Mouse (Mus musculus) intestine, embryonic 15.5 days (tissue): Measurements from ENCODE around the gene Hephl1. TPM values are rescaled to one million over a fixed set of nuclear protein-coding genes. Genes with fewer than 3 reads are reported as not detected.
A peak's percentile ranks its signal among the peaks of the same experiment; 100 is the strongest.

Source experiments
- ATAC-seq: fragments of 200-750 bp; cut with Nextera tagmentation; 2 replicates; pipeline ENCODE4 v1.8.0; 2017; ENCODE audit warnings: moderate TSS enrichment, moderate library complexity
- H3K27ac ChIP-seq: fragments of 300-500 bp; sonication (generic); 2 replicates; pipeline ENCODE4 v1.5.1; 2015; ENCODE audit warnings: mild to moderate bottlenecking, inconsistent platforms
- H3K27me3 ChIP-seq: fragments of 300-500 bp; sonication (generic); replicated peaks from 2 replicates; pipeline ENCODE4 v1.6.1; 2015; ENCODE audit warnings: inconsistent platforms
- H3K36me3 ChIP-seq: fragments of 300-500 bp; sonication (generic); 2 replicates; pipeline ENCODE4 v1.6.1; 2015; ENCODE audit warnings: inconsistent platforms
- H3K4me1 ChIP-seq: fragments of 300-500 bp; sonication (generic); replicated peaks from 2 replicates; pipeline ENCODE4 v1.6.1; 2015; ENCODE audit warnings: inconsistent platforms
- H3K4me2 ChIP-seq: fragments of 300-500 bp; sonication (generic); replicated peaks from 2 replicates; pipeline ENCODE4 v1.6.1; 2015; ENCODE audit warnings: mild to moderate bottlenecking, inconsistent platforms
- H3K4me3 ChIP-seq: fragments of 300-500 bp; sonication (generic); replicated peaks from 2 replicates; pipeline ENCODE4 v1.5.1; 2015; ENCODE audit warnings: inconsistent platforms
- H3K9ac ChIP-seq: fragments of 300-500 bp; sonication (generic); 2 replicates; pipeline ENCODE4 v1.6.1; 2015; ENCODE audit warnings: inconsistent platforms
- H3K9me3 ChIP-seq: fragments of 300-500 bp; sonication (generic); 2 replicates; pipeline ENCODE4 v1.6.1; 2016; ENCODE audit warnings: inconsistent platforms
- WGBS: fragments of 180-500 bp; shearing (Covaris S2); methylation state at CpG from one replicate; pipeline ENCODE4 v1.1.7; 2015; 5-methylcytosine and 5-hydroxymethylcytosine counted together
- polyA plus RNA-seq: library from polyadenylated mRNA; unstranded; fragments of >200 nt; fragmentation: Nextera tagmentation; extraction: Ambion mirVana; gene quantifications from 2 replicates; pipeline ENCODE4 v1.2.1, GENCODE M21; 2015

The Hephl1 gene
- polyA plus RNA-seq, 1 experiment from 2014 or later: not detected

DNA sequence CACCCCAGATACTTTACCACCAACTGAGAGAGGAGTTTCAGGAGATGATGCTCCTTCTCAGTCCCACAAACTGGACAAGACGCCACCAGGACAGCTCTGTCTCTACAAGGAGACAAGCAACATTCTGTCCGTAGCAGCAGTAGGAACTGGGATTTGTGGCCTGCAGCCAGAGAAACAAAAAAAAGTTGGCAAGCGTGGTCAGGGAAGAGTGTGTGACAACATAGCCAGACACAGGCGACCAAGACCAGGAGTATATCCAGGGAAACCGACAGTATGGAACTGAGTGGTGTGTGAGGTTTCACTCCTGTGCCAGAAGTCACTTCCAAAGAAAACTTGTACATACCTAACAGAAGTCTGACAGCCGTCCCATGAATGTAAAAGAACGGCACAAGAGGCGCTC, 81.1 kb downstream of the Hephl1 start:
- ATAC-seq: no peak

DNA sequence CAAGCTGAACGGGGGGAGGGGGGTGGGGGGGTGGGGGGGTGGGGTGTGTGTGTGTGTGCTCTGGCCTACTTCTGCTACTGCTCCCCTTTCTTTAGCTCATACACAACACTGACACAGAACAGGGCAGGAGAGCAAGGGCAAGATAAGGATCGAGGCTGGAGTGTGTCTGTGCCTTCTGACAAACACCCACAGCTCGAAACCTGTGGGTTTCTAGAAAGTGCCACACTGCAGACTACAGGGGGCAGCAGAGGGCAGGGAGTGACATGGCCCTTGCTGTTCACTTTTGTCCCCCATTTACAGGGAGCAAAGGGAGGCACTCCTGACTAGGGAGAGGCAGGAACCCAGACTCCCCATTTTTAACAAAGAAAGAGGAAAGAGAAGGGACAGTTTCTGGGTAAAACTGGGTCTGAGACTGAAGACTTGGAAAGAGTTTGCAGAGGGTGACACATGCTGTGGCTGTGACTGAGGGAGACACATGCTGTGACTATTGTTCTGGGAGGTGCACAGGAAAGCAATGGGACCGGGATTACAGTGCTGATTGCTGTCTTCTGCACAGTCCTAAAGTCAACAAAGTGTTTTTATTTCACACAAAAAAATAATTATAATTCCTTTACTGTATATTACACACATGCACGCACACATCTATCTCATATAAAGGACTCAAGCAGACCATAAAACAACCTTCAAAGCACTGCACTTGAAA, 82.7 kb downstream of the Hephl1 start:
- ATAC-seq: peak; percentile 55; the same call in 1 of the 2 replicates
- no peak overlapping the region for H3K4me2 ChIP-seq
- WGBS: 49% methylated on average over 5 of the region's 5 CpGs
- no peaks in the 10 kb centered on the region for H3K9me3 ChIP-seq
- H3K36me3 ChIP-seq: no peaks in the 10 kb centered on the region
- no peak overlapping the region for H3K27ac ChIP-seq
- no peaks in the 10 kb centered on the region for H3K27me3 ChIP-seq
- no peak overlapping the region for H3K4me3 ChIP-seq
- H3K4me1 ChIP-seq: no peaks in the 10 kb centered on the region
- H3K9ac ChIP-seq: no peak overlapping the region

More for the DNA sequence above, 81.1 kb downstream of the Hephl1 start:
- H3K4me1 ChIP-seq: 0 out of 2 replicates have a peak, but pooled peaks cover 3% of the 10 kb centered on the region
- no peaks in the 10 kb centered on the region for H3K9me3 ChIP-seq
- H3K36me3 ChIP-seq: no peaks in the 10 kb centered on the region
- no peaks in the 10 kb centered on the region for H3K27me3 ChIP-seq
- no peak overlapping the region for H3K27ac ChIP-seq
- no peak overlapping the region for H3K4me3 ChIP-seq
- H3K9ac ChIP-seq: no peak overlapping the region
- H3K4me2 ChIP-seq: no peak overlapping the region
- WGBS: 60% methylated on average over 8 of the region's 8 CpGs

DNA sequence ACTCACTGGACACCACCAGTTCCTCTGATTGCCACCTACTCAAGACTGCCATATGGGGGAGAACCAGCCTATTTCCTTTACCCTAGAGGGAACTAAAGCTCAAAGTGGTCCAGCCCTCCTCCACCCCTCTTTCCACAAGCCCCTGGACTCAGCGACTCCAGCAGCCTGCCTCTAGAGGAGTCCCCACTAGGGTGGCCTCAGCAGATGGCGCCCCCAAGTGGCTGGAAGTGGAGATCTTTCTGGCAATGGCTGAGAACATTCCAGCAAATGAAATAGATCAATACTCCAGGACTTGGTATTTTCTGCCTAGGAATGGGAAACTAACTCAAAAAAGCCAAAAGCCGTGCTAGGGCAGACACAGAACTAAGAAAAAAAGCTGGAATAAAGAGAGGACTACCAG, 84.2 kb downstream of the Hephl1 start:
- ATAC-seq: no peak
- WGBS: 72% methylated on average over 3 of the region's 3 CpGs
- Histone ChIP-seq H3K36me3 (no peaks in the 10 kb centered on the region), H3K4me3 (no peak overlapping the region), H3K4me2 (no peak overlapping the region), H3K4me1 (no peaks in the 10 kb centered on the region), H3K9ac (no peak overlapping the region), H3K27me3 (no peaks in the 10 kb centered on the region), H3K9me3 (no peaks in the 10 kb centered on the region), H3K27ac (no peak overlapping the region)

DNA sequence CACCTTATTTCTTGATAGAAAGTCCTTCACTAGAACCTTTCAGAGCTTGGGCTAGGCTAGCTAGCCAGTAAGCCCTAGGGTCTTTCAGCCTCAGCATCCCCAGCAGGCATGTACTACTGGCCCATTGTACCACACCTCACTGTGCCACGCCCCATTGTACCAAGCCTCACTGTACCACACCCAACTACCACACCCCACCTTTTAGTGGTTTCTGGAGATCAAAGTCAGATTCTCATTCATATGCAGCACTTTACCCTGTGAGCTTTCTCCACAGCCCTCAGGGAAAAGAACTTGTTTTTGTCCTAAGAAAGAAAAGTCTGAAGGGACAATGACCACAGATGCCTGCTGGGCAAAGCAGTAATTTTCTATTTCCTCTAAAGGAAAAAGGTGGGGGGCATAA, 88.9 kb downstream of the Hephl1 start:
- H3K27ac ChIP-seq: no peak overlapping the region
- H3K4me2 ChIP-seq: no peak overlapping the region
- WGBS: 96% methylated on average over 1 of the region's 1 CpGs
- H3K4me3 ChIP-seq: no peak overlapping the region
- H3K27me3 ChIP-seq: no peaks in the 10 kb centered on the region
- H3K36me3 ChIP-seq: no peaks in the 10 kb centered on the region
- no peaks in the 10 kb centered on the region for H3K9me3 ChIP-seq
- 0 out of 2 replicates have a peak, but pooled peaks have one; percentile 31 for ATAC-seq
- no peak overlapping the region for H3K9ac ChIP-seq
- H3K4me1 ChIP-seq: no peaks in the 10 kb centered on the region

DNA sequence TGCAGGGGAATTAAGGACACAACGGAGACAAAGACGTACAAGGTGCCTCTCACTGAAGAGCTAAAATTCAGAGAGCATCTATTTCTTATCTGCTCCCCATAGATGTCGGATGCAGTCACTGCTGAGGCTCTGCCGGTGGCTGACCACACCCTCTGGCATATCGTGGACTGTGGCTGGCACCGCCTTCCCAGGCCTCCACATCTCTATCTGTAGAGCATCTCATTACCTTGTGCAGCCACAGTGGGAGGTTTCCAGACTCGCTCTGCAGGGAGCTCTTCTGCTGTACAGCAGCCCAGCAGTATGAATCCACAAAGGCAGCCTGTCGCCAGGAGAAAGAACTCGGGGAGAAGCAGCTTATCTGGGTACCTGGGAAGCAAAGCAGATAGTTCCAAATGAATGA, 90.8 kb downstream of the Hephl1 start:
- no peaks in the 10 kb centered on the region for H3K4me1 ChIP-seq
- H3K9ac ChIP-seq: no peak overlapping the region
- H3K4me2 ChIP-seq: no peak overlapping the region
- H3K36me3 ChIP-seq: no peaks in the 10 kb centered on the region
- 86% methylated on average over 9 of the region's 9 CpGs for WGBS
- no peaks in the 10 kb centered on the region for H3K9me3 ChIP-seq
- ATAC-seq: no peak
- no peaks in the 10 kb centered on the region for H3K27me3 ChIP-seq
- no peak overlapping the region for H3K27ac ChIP-seq
- no peak overlapping the region for H3K4me3 ChIP-seq

DNA sequence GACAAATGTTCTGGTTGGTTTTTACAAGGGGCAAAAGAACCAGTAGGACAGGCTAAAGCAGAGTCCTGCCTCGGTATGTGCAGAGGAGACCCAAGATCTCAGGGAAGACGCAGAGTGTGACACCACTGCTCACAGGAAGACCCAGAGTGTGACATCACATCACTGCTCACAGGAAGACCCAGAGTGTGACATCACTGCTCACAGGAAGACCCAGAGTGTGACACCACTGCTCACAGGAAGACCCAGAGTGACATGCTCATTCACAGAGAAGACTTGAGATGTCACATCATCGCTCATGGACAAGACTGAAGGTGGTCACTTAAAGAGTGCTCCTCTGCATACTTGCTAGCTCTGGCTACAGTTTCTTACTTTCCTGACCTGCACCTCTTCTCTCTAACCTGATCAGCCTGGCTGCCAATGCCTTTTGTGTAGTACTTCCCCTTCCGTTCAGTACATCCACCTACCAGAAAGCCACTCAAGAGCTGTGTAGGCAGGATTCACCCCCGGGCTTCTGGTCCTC, 91.3 kb downstream of the Hephl1 start:
- H3K4me3 ChIP-seq: no peak overlapping the region
- H3K4me1 ChIP-seq: no peaks in the 10 kb centered on the region
- H3K9me3 ChIP-seq: no peaks in the 10 kb centered on the region
- no peaks in the 10 kb centered on the region for H3K36me3 ChIP-seq
- no peak overlapping the region for H3K9ac ChIP-seq
- no peak overlapping the region for H3K4me2 ChIP-seq
- no peak for ATAC-seq
- no peaks in the 10 kb centered on the region for H3K27me3 ChIP-seq
- no peak overlapping the region for H3K27ac ChIP-seq
- 93% methylated on average over 5 of the region's 5 CpGs for WGBS

DNA sequence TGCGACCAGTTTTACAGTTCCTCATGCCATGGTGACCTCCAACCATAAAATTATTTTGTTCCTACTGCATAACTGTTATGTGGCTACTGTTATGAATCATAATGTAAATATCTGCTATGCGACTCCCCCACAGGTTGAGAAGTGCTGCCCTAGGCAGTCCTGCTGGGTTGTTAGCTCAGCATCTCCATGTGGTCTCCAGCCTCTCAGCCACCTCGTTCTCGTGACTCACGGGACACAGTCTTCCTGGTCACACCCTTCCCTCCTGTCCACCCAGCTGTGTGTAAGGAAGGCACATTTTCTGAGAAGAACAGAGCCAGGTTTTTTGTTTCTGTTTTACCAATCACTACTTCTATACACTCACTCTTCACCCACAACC, 93.2 kb downstream of the Hephl1 start:
- Histone ChIP-seq H3K27me3 (no peaks in the 10 kb centered on the region), H3K27ac (no peak overlapping the region), H3K4me1 (no peaks in the 10 kb centered on the region), H3K4me3 (no peak overlapping the region), H3K36me3 (no peaks in the 10 kb centered on the region), H3K9ac (no peak overlapping the region), H3K9me3 (no peaks in the 10 kb centered on the region), H3K4me2 (no peak overlapping the region)
- no peak for ATAC-seq
- WGBS: 65% methylated on average over 5 of the region's 5 CpGs

DNA sequence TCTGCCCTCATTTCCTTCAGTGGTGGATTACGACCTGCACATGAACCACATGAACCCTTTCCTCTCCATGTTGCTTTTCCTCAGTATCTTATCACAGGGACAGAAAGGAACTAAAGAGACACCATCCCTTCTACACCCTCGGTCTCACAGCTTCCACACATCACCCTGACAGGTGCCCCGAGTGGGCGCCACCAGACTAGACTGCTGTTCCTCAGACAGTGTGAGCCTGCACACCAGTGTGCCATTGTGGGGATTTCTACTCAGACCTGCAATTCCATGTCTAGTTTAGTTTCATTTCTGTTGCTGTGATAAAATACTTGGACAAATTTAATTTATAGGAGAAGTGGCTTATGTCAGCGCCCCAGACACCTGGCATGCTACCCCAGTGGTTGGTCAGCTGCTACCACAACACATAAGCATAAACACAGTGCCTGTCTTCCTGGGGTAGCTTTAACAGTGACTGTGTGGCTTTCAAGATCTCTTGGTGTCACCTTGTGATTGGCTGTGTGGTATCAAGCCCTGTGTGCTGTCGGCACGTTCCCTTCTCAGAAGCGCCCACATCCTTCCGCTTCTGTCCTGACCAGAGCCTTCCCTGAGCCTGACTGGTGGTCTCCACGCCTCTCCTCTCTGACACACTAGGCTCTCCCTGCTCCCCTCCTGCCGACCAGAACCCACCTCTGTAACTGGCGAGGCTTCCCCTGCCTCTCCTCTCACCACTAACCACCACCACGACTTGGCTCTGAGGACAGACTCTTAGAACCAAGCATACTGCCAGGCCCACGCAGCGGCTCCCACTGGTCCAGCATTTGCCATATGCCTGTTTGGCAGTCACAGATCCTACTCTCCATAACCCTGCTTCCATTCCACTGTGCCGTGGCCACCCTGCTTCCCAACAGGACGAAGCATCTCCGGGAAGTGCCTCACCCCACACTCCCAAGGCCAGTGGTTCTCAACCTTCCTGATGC, 93.8 kb downstream of the Hephl1 start:
- no peaks in the 10 kb centered on the region for H3K27me3 ChIP-seq
- ATAC-seq: no peak
- H3K27ac ChIP-seq: no peak overlapping the region
- no peaks in the 10 kb centered on the region for H3K9me3 ChIP-seq
- no peak overlapping the region for H3K4me2 ChIP-seq
- no peak overlapping the region for H3K9ac ChIP-seq
- H3K36me3 ChIP-seq: no peaks in the 10 kb centered on the region
- 80% methylated on average over 18 of the region's 18 CpGs for WGBS
- H3K4me1 ChIP-seq: no peaks in the 10 kb centered on the region
- H3K4me3 ChIP-seq: no peak overlapping the region

DNA sequence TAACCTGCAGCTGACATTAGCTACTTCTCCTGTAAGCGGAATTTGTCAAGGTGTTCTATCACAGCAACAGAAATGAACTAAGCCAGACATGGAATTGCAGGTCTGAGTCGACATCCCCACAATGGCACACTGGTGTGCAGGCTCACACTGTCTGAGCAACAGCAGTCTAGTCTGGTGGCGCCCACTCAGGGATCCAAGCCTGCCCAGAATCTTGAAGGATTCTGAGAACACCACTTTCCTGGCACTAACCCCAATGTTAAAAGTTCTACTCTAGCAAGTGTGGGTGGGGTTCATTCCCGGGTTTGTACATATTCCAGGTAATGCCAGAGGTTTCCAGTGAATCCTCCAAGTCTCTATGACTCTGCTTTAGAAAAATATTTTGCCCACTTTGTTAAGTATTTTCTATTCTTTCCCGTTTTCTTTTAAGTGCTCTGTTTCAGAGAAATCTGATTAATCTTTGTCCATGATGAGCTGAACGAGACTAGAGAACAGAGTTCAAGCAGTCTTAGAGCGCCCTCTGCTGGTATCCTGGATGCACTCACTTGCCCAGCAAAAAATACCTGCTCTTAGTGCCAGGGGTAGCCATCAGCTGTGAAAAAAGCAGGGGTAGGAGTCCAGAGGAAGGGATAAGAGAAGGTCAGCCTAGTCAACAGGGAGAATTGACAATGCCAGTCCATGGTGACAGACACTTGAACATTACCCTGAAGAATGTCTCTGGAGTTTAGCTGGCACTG, 96.5 kb downstream of the Hephl1 start:
- Histone ChIP-seq H3K9ac (no peak overlapping the region), H3K36me3 (no peaks in the 10 kb centered on the region), H3K4me2 (no peak overlapping the region), H3K27me3 (no peaks in the 10 kb centered on the region), H3K27ac (no peak overlapping the region), H3K4me3 (no peak overlapping the region), H3K9me3 (no peaks in the 10 kb centered on the region), H3K4me1 (no peaks in the 10 kb centered on the region)
- WGBS: 55% methylated on average over 7 of the region's 7 CpGs
- peak; percentile 50; the same call in 1 of the 2 replicates for ATAC-seq

DNA sequence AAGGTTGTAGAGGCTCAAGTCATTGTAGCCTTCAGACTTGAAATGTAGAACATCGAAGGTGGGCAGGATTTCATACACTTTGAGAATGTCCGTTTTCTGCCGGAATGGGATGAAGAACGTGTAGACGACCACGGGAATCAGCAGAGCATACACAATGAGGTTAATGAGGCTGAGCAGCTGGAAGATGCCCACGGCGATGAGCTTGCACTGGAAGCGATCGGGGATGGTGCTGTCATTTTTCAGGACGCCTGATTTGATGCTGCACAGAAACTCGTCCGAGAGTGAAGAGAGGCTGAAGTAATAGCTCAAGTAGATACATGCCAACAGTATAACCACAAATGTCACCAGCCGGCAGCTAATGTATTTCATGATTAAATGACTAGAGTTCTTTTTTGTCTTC, 104.3 kb downstream of the Hephl1 start:
- no peak overlapping the region for H3K9ac ChIP-seq
- H3K4me1 ChIP-seq: no peaks in the 10 kb centered on the region
- 80% methylated on average over 14 of the region's 14 CpGs for WGBS
- no peak overlapping the region for H3K27ac ChIP-seq
- H3K9me3 ChIP-seq: no peaks in the 10 kb centered on the region
- no peak overlapping the region for H3K4me2 ChIP-seq
- H3K27me3 ChIP-seq: no peaks in the 10 kb centered on the region
- no peak overlapping the region for H3K4me3 ChIP-seq
- H3K36me3 ChIP-seq: no peaks in the 10 kb centered on the region
- no peak for ATAC-seq

DNA sequence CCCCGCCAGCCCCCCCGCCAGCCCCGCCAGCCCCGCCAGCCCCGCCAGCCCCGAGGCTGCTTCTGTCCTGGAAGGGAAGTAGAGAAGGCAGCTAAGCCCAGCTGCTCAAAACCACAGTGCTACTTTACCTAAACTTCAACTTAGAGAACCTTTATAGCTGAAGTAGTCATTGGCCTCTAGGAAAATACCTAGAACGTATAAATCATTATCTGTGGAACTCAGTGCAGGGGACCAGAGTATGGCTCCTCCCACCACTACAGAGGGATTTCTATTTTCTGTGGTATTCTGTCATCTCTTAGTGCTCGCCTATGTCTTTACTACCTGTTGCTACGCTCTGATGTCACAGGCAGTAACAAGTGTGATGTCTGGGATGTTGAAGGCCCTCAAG, 107.6 kb downstream of the Hephl1 start:
- Histone ChIP-seq H3K4me2 (no peak overlapping the region), H3K4me3 (no peak overlapping the region), H3K27ac (no peak overlapping the region), H3K9ac (no peak overlapping the region), H3K27me3 (no peaks in the 10 kb centered on the region), H3K36me3 (no peaks in the 10 kb centered on the region), H3K4me1 (no peaks in the 10 kb centered on the region), H3K9me3 (no peaks in the 10 kb centered on the region)
- ATAC-seq: no peak
- 66% methylated on average over 9 of the region's 9 CpGs for WGBS

DNA sequence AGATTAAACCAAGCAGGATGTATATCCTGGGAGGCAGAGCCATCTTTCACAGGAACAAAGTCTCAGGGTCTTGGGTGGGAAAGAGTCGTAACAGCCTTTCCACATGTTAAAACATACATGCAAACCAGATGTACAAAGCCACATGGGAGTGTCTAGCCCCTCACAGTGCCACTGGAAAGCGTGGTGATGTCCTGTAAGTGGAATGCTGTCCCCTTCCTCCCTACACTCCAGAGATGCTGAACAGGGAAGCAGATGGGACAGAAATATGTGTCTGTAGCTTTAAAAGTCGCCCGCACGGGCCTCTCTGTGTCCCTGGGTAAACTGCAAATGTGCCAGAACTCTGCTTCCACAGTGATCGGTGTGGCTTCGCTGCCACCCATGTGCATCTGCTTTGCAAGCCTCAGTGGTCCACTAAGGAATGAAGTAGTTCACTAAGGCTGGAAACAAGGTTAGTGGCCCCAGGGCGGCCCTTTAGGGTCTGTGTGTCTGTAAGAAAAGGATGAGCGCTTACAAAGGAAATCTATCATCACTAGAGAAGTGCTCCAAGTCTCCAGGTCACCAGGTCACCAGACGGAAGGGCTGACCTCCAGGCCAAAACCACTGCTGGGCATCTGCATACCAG, 108.1 kb downstream of the Hephl1 start:
- Histone ChIP-seq H3K4me1 (no peaks in the 10 kb centered on the region), H3K9me3 (no peaks in the 10 kb centered on the region), H3K36me3 (no peaks in the 10 kb centered on the region), H3K9ac (no peak overlapping the region), H3K4me3 (no peak overlapping the region), H3K27me3 (no peaks in the 10 kb centered on the region), H3K27ac (no peak overlapping the region), H3K4me2 (no peak overlapping the region)
- no peak for ATAC-seq
- WGBS: 46% methylated on average over 10 of the region's 10 CpGs
